Mouse (Mus musculus): Measurements from ENCODE around the gene Gm5965. TPM values are rescaled to one million over a fixed set of nuclear protein-coding genes. Genes with fewer than 3 reads are reported as not detected.
A peak's percentile ranks its signal among the peaks of the same experiment; 100 is the strongest.

Gm5965 gene
- polyA plus RNA-seq, 1 experiment from 2014 or later: not detected

DNA sequence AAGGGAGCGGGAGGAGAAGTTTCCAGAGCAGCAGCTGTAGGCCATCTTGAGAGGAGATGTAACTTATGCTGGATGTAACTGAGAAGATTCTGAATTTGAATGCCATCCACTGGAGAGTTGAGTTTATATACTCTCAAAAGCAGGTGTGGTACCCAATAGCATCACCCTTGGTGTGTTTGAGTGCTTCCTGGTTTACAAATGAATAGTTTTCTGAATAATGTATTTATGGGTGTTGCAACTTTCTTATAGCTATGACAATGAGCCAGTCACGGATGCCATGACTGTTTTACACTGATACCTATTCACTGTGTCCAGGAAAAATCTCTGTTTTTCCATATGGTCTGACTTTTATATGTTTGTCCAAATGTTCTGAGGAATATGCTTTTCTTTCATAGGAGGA, 3.6 kb upstream of the Gm5965 start, which contains the start of gene 2310057N15Rik:
TSS of gene 2310057N15Rik (minus strand) at position 101 of the 400 bp plus-strand sequence.
- H3K4me2 ChIP-seq (replicated peaks; ENCODE audit: low read depth): no peak within 1 kb of the TSS
- no peaks in the 10 kb centered on the region for H3K36me3 ChIP-seq (ENCODE audit: control insufficient read depth, insufficient read depth)
- no peak within 1 kb of the TSS for H3K9ac ChIP-seq (ENCODE audit: low read depth, low read length)
- 90% methylated on average over 2 of the region's 2 CpGs for WGBS
- H3K4me1 ChIP-seq (replicated peaks; ENCODE audit: control insufficient read depth, insufficient read depth, low read length): no peaks in the 10 kb centered on the region
- no peak for ATAC-seq
- no peak for TF ChIP-seq CTCF (IDR thresholded peaks at IDR 0.05; ENCODE audit: low read depth)
- no peaks in the 10 kb centered on the region for H3K9me3 ChIP-seq (ENCODE audit: control insufficient read depth)
- H3K27ac ChIP-seq (ENCODE audit: low read depth, low read length): no peak within 1 kb of the TSS
- H3K4me3 ChIP-seq (ENCODE audit: low read depth, low read length): no peak within 1 kb of the TSS
- H3K27me3 ChIP-seq (replicated peaks; ENCODE audit: control insufficient read depth, insufficient read depth, low read length): no peaks in the 10 kb centered on the region

DNA sequence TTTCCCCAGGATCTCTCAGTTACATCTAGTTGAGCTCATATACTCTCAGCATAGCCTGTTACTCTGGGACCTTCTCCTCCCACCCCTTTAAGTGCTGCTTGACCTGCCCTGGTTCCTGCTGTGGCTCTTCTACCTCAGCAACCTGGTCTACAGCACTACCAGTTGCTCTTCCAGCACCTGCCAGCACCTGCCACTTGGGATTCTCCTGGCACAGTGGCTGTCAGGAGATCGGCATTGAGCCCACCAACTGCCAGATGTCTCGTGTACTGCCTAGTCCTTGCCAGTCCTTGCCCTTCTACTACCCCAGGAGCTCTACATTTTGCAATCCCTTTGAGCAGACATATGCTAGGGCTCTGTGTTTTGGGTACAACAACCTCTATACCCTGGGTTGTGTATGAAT, 9.1 kb downstream of the Gm5965 start:
- WGBS: 77% methylated on average over 2 of the region's 2 CpGs
- Histone ChIP-seq H3K27ac (ENCODE audit: low read depth, low read length) (no peak overlapping the region), H3K27me3 (replicated peaks; ENCODE audit: control insufficient read depth, insufficient read depth, low read length) (no peaks in the 10 kb centered on the region), H3K9ac (ENCODE audit: low read depth, low read length) (no peak overlapping the region), H3K36me3 (ENCODE audit: control insufficient read depth, insufficient read depth) (no peaks in the 10 kb centered on the region), H3K9me3 (ENCODE audit: control insufficient read depth) (no peaks in the 10 kb centered on the region), H3K4me3 (ENCODE audit: low read depth, low read length) (no peak overlapping the region), H3K4me2 (replicated peaks; ENCODE audit: low read depth) (no peak overlapping the region), H3K4me1 (replicated peaks; ENCODE audit: control insufficient read depth, insufficient read depth, low read length) (no peaks in the 10 kb centered on the region)
- ATAC-seq: no peak
- no peak for TF ChIP-seq CTCF (IDR thresholded peaks at IDR 0.05; ENCODE audit: low read depth)

DNA sequence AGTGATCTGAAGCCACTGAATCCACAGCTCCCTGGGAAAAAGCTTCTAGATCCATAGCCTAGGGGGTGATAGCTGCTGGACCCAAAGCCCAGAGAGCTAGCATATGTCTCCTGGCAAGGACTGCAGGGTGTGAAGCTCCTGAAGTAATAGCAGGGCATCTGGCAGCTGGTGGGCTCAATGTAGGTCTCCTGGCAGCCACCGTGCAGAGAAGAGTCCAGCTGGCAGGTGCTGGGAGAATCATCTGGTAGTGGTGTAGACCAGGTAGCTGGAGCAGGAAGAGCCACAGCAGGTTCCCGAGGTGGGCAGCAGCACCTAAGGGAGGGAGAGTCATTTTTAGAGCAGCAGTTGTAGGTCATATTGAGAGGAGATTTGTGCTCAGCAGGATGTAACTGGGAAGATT, 34.1 kb downstream of the Gm5965 start, which contains the start of gene Gm20741:
TSS of gene Gm20741 (minus strand) at position 394 of the 400 bp plus-strand sequence.
- no peak within 1 kb of the TSS for H3K27ac ChIP-seq (ENCODE audit: low read depth, low read length)
- WGBS: 75% methylated on average over 2 of the region's 2 CpGs
- H3K9me3 ChIP-seq (ENCODE audit: control insufficient read depth): no peaks in the 10 kb centered on the region
- no peak for TF ChIP-seq CTCF (IDR thresholded peaks at IDR 0.05; ENCODE audit: low read depth)
- H3K36me3 ChIP-seq (ENCODE audit: control insufficient read depth, insufficient read depth): no peaks in the 10 kb centered on the region
- H3K4me2 ChIP-seq (replicated peaks; ENCODE audit: low read depth): no peak within 1 kb of the TSS
- H3K9ac ChIP-seq (ENCODE audit: low read depth, low read length): no peak within 1 kb of the TSS
- ATAC-seq: no peak
- H3K4me1 ChIP-seq (replicated peaks; ENCODE audit: control insufficient read depth, insufficient read depth, low read length): no peaks in the 10 kb centered on the region
- H3K4me3 ChIP-seq (ENCODE audit: low read depth, low read length): no peak within 1 kb of the TSS
- H3K27me3 ChIP-seq (replicated peaks; ENCODE audit: control insufficient read depth, insufficient read depth, low read length): no peaks in the 10 kb centered on the region

GRCm38 (mm10) chr16:88820066-88820465, 42.4 kb downstream of the Gm5965 start, which contains the start of gene Krtap15:
Krtap15 (plus strand) TSS chr16:88820215.
- no peaks in the 10 kb centered on the region for H3K4me1 ChIP-seq (replicated peaks; ENCODE audit: control insufficient read depth, insufficient read depth, low read length)
- ATAC-seq: no peak
- H3K4me2 ChIP-seq (replicated peaks; ENCODE audit: low read depth): no peak within 1 kb of the TSS
- no peaks in the 10 kb centered on the region for H3K36me3 ChIP-seq (ENCODE audit: control insufficient read depth, insufficient read depth)
- TF ChIP-seq CTCF (IDR thresholded peaks at IDR 0.05; ENCODE audit: low read depth): no peak
- WGBS: 79% methylated on average over 3 of the region's 3 CpGs
- no peaks in the 10 kb centered on the region for H3K9me3 ChIP-seq (ENCODE audit: control insufficient read depth)
- no peaks in the 10 kb centered on the region for H3K27me3 ChIP-seq (replicated peaks; ENCODE audit: control insufficient read depth, insufficient read depth, low read length)
- H3K27ac ChIP-seq (ENCODE audit: low read depth, low read length): no peak within 1 kb of the TSS
- H3K4me3 ChIP-seq (ENCODE audit: low read depth, low read length): no peak within 1 kb of the TSS
- H3K9ac ChIP-seq (ENCODE audit: low read depth, low read length): no peak within 1 kb of the TSS

DNA sequence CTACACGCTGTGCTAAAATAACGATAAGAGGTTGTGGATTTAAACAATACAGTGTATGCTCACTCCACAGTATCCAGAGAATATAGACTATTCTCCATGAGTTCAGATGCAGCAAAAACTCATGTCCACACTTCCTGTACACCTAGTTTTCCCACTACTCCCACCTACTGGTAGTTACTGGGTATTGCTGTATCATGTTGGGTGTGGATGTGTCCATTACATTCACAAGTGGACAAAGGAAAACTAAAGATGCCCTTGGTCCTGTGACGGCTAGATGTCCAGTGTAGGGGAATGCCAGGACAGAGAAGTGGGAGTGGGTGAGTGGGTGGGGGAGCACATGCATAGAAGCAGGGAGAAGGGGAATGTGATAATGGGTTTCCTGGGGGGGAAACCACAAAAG, 46.0 kb downstream of the Gm5965 start:
- Histone ChIP-seq H3K36me3 (ENCODE audit: control insufficient read depth, insufficient read depth) (no peaks in the 10 kb centered on the region), H3K9ac (ENCODE audit: low read depth, low read length) (no peak overlapping the region), H3K27ac (ENCODE audit: low read depth, low read length) (no peak overlapping the region), H3K4me3 (ENCODE audit: low read depth, low read length) (no peak overlapping the region), H3K27me3 (replicated peaks; ENCODE audit: control insufficient read depth, insufficient read depth, low read length) (no peaks in the 10 kb centered on the region), H3K4me2 (replicated peaks; ENCODE audit: low read depth) (no peak overlapping the region), H3K4me1 (replicated peaks; ENCODE audit: control insufficient read depth, insufficient read depth, low read length) (no peaks in the 10 kb centered on the region), H3K9me3 (ENCODE audit: control insufficient read depth) (no peaks in the 10 kb centered on the region)
- peak; percentile 81 for TF ChIP-seq CTCF (IDR thresholded peaks at IDR 0.05; ENCODE audit: low read depth)
- 81% methylated on average over 3 of the region's 3 CpGs for WGBS
- ATAC-seq: no peak

DNA sequence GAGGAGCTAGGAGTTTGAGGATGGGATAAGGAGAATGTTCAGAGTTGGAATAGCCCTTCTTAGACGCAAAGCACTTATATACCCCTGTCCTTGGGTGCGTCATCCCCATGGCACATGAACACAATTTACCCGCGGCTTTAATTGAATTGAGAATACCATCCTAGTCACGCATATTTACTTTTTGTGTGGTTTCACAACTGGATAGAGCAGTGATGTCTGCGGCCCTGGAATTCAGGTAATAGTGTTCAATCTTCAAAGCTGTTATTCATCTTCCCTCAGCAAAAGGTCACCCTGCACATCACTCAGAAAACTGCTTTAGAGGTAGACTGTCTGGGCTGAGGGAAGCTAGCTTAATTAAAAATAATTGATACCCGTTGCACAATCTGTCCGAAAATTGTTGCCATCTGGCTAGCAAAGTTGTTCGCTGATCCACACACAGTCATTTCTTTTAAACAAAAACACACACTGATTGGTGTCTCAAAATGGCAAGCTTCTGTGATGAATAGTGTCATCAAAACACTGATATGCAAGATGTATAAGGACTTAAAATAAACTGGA, 48.5 kb downstream of the Gm5965 start, which contains the start of gene Krtap14:
TSS of gene Krtap14 (minus strand) at position 51 of the 558 bp plus-strand sequence.
- H3K4me3 ChIP-seq (ENCODE audit: low read depth, low read length): no peak within 1 kb of the TSS
- no peak within 1 kb of the TSS for H3K27ac ChIP-seq (ENCODE audit: low read depth, low read length)
- H3K4me2 ChIP-seq (replicated peaks; ENCODE audit: low read depth): no peak within 1 kb of the TSS
- H3K27me3 ChIP-seq (replicated peaks; ENCODE audit: control insufficient read depth, insufficient read depth, low read length): no peaks in the 10 kb centered on the region
- no peaks in the 10 kb centered on the region for H3K36me3 ChIP-seq (ENCODE audit: control insufficient read depth, insufficient read depth)
- H3K9ac ChIP-seq (ENCODE audit: low read depth, low read length): no peak within 1 kb of the TSS
- WGBS: 90% methylated on average over 9 of the region's 9 CpGs
- H3K4me1 ChIP-seq (replicated peaks; ENCODE audit: control insufficient read depth, insufficient read depth, low read length): no peaks in the 10 kb centered on the region
- H3K9me3 ChIP-seq (ENCODE audit: control insufficient read depth): no peaks in the 10 kb centered on the region
- TF ChIP-seq CTCF (IDR thresholded peaks at IDR 0.05; ENCODE audit: low read depth): no peak
- ATAC-seq: no peak

All from intestine, postnatal 0 days (tissue).